ENCODE assay signal across 23 mouse cellular contexts in the genomic region with DNA sequence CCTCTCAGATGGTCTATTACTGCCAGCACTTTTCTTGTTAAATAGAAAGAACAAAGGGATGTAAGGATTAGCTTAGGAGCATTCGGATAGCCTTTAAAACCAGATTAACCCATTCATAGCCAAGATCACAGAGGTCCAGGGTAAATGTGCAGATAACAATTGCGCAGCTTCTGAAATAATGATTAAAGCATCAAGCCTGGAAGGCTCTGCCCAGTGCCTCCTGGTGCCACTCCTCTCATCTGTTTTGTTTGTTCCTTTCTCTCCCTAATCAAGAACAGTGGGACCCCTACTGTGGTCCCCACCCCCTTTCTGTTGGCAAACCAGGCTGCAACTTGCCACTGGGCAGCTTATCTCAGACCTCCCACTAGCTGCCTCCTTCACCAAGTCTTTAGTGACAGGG.
DNase-seq lines count a peak whose midpoint lies in the region; ATAC-seq and TF ChIP-seq lines count a peak whose summit lies in the region.
"Had no signal": no experiment of that assay in that cellular context is flagged by ENCODE, and none has a peak within 500 bp of the region (broad histone marks: within the 10 kb centered on the region; RNA-seq: fewer than 3 reads in every experiment).

No protein-coding gene starts in this region.

- ATAC-seq in hindbrain, embryonic 12.5 days (ENCODE audit: low FRiP score): no peak
- no peak for ATAC-seq in hindbrain, postnatal 0 days
- ATAC-seq in forebrain, embryonic 12.5 days (ENCODE audit: low FRiP score): no peak
- ATAC-seq in hindbrain, embryonic 16.5 days: 0 out of 2 replicates have a peak, but pooled peaks have one; percentile 42
- no peak for ATAC-seq in neural tube, embryonic 13.5 days (ENCODE audit: low read depth)
- ATAC-seq: inflammation-experienced regulatory T-cells, adult 6 months; lung, postnatal 0 days had no signal

- H3K27ac ChIP-seq in hindbrain, embryonic 12.5 days: peak overlapping the region; percentile 62
- H3K27ac ChIP-seq in hindbrain, postnatal 0 days: no peak overlapping the region
- H3K27ac ChIP-seq in forebrain, embryonic 12.5 days: peak overlapping the region; percentile 43; the same call in 1 of the 2 replicates
- 0 out of 2 replicates have a peak overlapping the region, but pooled peaks have one; percentile 45 for H3K27ac ChIP-seq in hindbrain, embryonic 16.5 days (ENCODE audit: low read depth, low read length)
- H3K27ac ChIP-seq in neural tube, embryonic 13.5 days (replicated peaks): peak overlapping the region; percentile 85
- H3K27ac ChIP-seq: gastrocnemius, adult 2 months had no signal

- WGBS in hindbrain, embryonic 12.5 days: 12% methylated on average over 2 of the region's 2 CpGs
- 19% methylated on average over 2 of the region's 2 CpGs for WGBS in hindbrain, postnatal 0 days
- WGBS in forebrain, embryonic 12.5 days: 0% methylated on average over 2 of the region's 2 CpGs
- WGBS in hindbrain, embryonic 16.5 days: 19% methylated on average over 2 of the region's 2 CpGs
- WGBS in neural tube, embryonic 13.5 days: 11% methylated on average over 2 of the region's 2 CpGs

- no peak overlapping the region for H3K9ac ChIP-seq in hindbrain, embryonic 12.5 days
- H3K9ac ChIP-seq in hindbrain, postnatal 0 days (replicated peaks; ENCODE audit: low read length): no peak overlapping the region
- no peak overlapping the region for H3K9ac ChIP-seq in forebrain, embryonic 12.5 days
- H3K9ac ChIP-seq in hindbrain, embryonic 16.5 days (ENCODE audit: low read depth, low read length): no peak overlapping the region
- H3K9ac ChIP-seq in neural tube, embryonic 13.5 days: no peak overlapping the region

- no peaks in the 10 kb centered on the region for H3K27me3 ChIP-seq in hindbrain, embryonic 12.5 days
- H3K27me3 ChIP-seq in hindbrain, postnatal 0 days (ENCODE audit: insufficient read depth, low read length): no peaks in the 10 kb centered on the region
- H3K27me3 ChIP-seq in forebrain, embryonic 12.5 days: no peaks in the 10 kb centered on the region
- H3K27me3 ChIP-seq in hindbrain, embryonic 16.5 days (replicated peaks; ENCODE audit: control insufficient read depth, insufficient read depth, low read length): no peaks in the 10 kb centered on the region
- no peaks in the 10 kb centered on the region for H3K27me3 ChIP-seq in neural tube, embryonic 13.5 days
- H3K27me3 ChIP-seq: CH12.LX had no signal

- no peak overlapping the region for H3K4me2 ChIP-seq in hindbrain, embryonic 12.5 days (replicated peaks)
- no peak overlapping the region for H3K4me2 ChIP-seq in hindbrain, postnatal 0 days (ENCODE audit: low read depth, low read length)
- peak overlapping the region; percentile 13; the same call in 1 of the 2 replicates for H3K4me2 ChIP-seq in forebrain, embryonic 12.5 days
- no peak overlapping the region for H3K4me2 ChIP-seq in hindbrain, embryonic 16.5 days (ENCODE audit: low read length)
- H3K4me2 ChIP-seq in neural tube, embryonic 13.5 days: peak overlapping the region; percentile 11; the same call in 1 of the 2 replicates
- H3K4me2 ChIP-seq: heart, embryonic 11.5 days had no signal

- H3K36me3 ChIP-seq in hindbrain, embryonic 12.5 days: no peaks in the 10 kb centered on the region
- no peaks in the 10 kb centered on the region for H3K36me3 ChIP-seq in hindbrain, postnatal 0 days (ENCODE audit: insufficient read depth, low read length)
- H3K36me3 ChIP-seq in forebrain, embryonic 12.5 days (replicated peaks): no peaks in the 10 kb centered on the region
- H3K36me3 ChIP-seq in hindbrain, embryonic 16.5 days (ENCODE audit: control insufficient read depth, insufficient read depth, low read length): no peaks in the 10 kb centered on the region
- H3K36me3 ChIP-seq in neural tube, embryonic 13.5 days: no peaks in the 10 kb centered on the region

- H3K4me3 ChIP-seq in hindbrain, embryonic 12.5 days: no peak overlapping the region
- H3K4me3 ChIP-seq in hindbrain, postnatal 0 days (ENCODE audit: low read length): no peak overlapping the region
- H3K4me3 ChIP-seq in forebrain, embryonic 12.5 days (replicated peaks): no peak overlapping the region
- H3K4me3 ChIP-seq in hindbrain, embryonic 16.5 days (ENCODE audit: low read length): no peak overlapping the region
- no peak overlapping the region for H3K4me3 ChIP-seq in neural tube, embryonic 13.5 days
- H3K4me3 ChIP-seq: gastrocnemius, adult 2 months had no signal

- no peak for DNase-seq in hindbrain, postnatal 0 days (ENCODE audit: low spot score)
- DNase-seq in MN1 (ENCODE audit: low spot score): no peak
- no peak for DNase-seq in thymus, postnatal 36 days
- DNase-seq: adrenal gland, postnatal 36 days; cerebellum, adult 18-20 months; cerebellum, postnatal 25 days; embryo, embryonic 11 days; gastrocnemius, adult 2 months; heart, postnatal 14 days; kidney, adult 8-10 months; kidney, postnatal 14 days; left cerebral cortex, postnatal 4 days; liver; right cerebral cortex, adult 18-20 months; thymus, postnatal 14 days had no signal

- H3K4me1 ChIP-seq in hindbrain, embryonic 12.5 days: peaks cover 7% of the 10 kb centered on the region
- no peaks in the 10 kb centered on the region for H3K4me1 ChIP-seq in hindbrain, postnatal 0 days (ENCODE audit: insufficient read depth, low read length)
- peaks cover 21% of the 10 kb centered on the region for H3K4me1 ChIP-seq in forebrain, embryonic 12.5 days
- peaks cover 8% of the 10 kb centered on the region; the same call in 1 of the 2 replicates for H3K4me1 ChIP-seq in hindbrain, embryonic 16.5 days (ENCODE audit: control insufficient read depth, insufficient read depth, low read depth, low read length)
- H3K4me1 ChIP-seq in neural tube, embryonic 13.5 days (replicated peaks): peaks cover 23% of the 10 kb centered on the region

- TF ChIP-seq CTCF in hindbrain, postnatal 0 days (IDR thresholded peaks at IDR 0.05; ENCODE audit: low read depth): no peak

- H3K9me3 ChIP-seq in hindbrain, embryonic 12.5 days (replicated peaks): no peaks in the 10 kb centered on the region
- no peaks in the 10 kb centered on the region for H3K9me3 ChIP-seq in hindbrain, postnatal 0 days (ENCODE audit: low read length)
- no peaks in the 10 kb centered on the region for H3K9me3 ChIP-seq in forebrain, embryonic 12.5 days
- no peaks in the 10 kb centered on the region for H3K9me3 ChIP-seq in hindbrain, embryonic 16.5 days (ENCODE audit: control insufficient read depth, low read length)
- no peaks in the 10 kb centered on the region for H3K9me3 ChIP-seq in neural tube, embryonic 13.5 days

Comparison
In these comparisons a context has a peak if more than half of its experiments do, and no peak if none do; other contexts are left out.
1. H3K4me2 ChIP-seq: peak in forebrain, embryonic 12.5 days (single experiment) and neural tube, embryonic 13.5 days (single experiment); none in hindbrain, embryonic 12.5 days (single experiment), hindbrain, postnatal 0 days (single experiment) and hindbrain, embryonic 16.5 days (single experiment).